Mouse (Mus musculus) kidney, postnatal 14 days (tissue): ENCODE data around the gene Frmd8.
"Not testable (repeated sequence)": the region's sequence is repeated elsewhere in the genome, so short reads cannot be mapped to it uniquely, and the experiment has no call there.

Source experiments
- DNase-seq: peaks from one replicate; pipeline ENCODE4 v3.0.0; 2022; ENCODE audit warnings: mixed read lengths

Gene Frmd8

DNA sequence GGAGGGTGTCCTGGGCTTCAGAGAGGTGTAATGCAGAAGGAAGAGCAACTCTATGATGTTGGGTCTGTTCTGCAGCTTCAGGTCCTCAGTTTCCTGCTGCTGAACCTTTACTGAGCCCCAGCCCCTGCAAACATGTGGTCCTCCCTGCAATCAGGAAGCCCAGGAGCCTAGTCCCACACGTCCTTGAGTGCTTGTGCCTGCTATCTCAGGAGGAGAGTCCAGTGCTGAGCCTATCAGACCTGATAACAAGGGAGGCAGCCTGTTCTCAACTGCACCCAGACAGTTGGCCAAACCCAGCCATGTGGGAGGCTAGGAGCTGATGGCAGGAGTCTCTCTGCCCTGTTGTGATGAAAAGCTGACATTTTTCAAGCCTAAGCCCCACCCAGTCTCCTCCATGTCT, 8.9 kb upstream of the Frmd8 start:
- DNase-seq = no peak

DNA sequence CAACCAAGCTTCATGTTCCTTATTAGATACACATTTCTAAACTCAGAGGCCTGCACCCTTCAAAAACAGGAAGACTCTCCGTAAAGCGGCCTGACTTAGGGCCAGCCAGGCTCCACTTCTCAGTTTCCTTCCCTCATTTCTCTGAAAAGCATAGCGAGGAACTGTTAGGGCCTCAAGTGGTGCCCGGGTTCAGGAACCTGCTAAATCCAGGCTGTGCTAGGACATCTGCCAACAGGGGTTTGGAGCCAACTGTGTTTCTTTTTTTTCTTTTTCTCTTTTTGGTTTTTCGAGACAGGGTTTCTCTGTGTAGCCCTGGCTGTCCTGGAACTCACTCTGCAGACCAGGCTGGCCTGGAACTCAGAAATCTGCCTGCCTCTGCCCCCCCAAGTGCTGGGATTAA, 7.0 kb upstream of the Frmd8 start:
- DNase-seq = not testable (repeated sequence)

- peak; percentile 58 for DNase-seq
Observed at GRCm38 (mm10) chr19:5881155-5881554, 6.1 kb upstream of the Frmd8 start.

- no peak for DNase-seq
Observed at GRCm38 (mm10) chr19:5879735-5880134, 4.7 kb upstream of the Frmd8 start.

GRCm38 (mm10) chr19:5878916-5879315, 3.8 kb upstream of the Frmd8 start:
- no peak for DNase-seq

- peak; percentile 91 for DNase-seq
Observed at GRCm38 (mm10) chr19:5878362-5878722, 3.3 kb upstream of the Frmd8 start.

GRCm38 (mm10) chr19:5877618-5878361, 2.7 kb upstream of the Frmd8 start, which contains the start of gene Slc25a45:
TSS of gene Slc25a45 (plus strand) at chr19:5877808.
- DNase-seq = peak; percentile 86

GRCm38 (mm10) chr19:5874391-5874968, 594 bp downstream of the Frmd8 start:
- no peak for DNase-seq

GRCm38 (mm10) chr19:5872931-5873556, 2.0 kb downstream of the Frmd8 start:
- no peak for DNase-seq

GRCm38 (mm10) chr19:5872528-5872927, 2.5 kb downstream of the Frmd8 start:
- no peak for DNase-seq

DNA sequence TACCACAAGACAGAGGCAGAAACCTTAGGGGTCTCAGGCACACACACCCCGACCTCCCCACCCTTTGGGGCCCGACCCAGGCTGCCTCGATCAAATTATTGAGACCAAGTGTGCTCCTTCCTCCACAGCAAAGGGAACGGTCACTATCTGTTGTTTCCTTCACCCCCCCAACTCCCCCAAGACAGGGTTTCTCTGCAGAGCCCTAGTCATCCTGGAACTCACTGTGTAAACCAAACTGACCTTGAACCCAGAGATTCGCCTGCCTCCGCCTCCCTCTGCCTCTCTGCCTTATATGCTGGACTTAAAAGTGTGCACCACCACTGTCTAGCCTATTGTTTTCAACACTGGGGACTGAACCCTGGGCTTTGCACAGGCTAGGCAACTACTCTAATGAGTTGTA, 3.4 kb downstream of the Frmd8 start:
- DNase-seq = no peak

DNA sequence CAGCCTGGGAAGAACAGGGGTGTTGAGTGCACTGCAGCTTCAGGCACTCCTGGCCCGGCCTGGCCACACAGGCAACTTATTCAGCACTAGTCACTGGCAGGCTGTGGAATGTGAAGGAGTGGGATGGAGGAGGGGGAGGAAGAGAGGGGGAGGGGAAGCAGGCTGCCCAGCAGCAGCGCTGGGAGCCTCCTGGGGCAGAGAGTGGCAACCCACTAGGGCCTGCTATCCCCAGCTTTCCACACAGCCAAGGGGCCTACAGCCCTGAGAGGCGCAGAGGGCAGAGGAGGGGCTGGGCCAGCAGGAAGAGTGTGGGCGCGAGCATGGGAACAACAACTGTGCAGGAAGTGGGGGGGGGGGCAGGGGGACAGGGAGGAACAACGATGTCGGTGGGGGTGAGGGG, 3.8 kb downstream of the Frmd8 start:
- DNase-seq = peak; percentile 59

GRCm38 (mm10) chr19:5868096-5868495, 7.0 kb downstream of the Frmd8 start:
- no peak for DNase-seq

- no peak for DNase-seq
Observed at GRCm38 (mm10) chr19:5864710-5865398, 10.2 kb downstream of the Frmd8 start.

DNA sequence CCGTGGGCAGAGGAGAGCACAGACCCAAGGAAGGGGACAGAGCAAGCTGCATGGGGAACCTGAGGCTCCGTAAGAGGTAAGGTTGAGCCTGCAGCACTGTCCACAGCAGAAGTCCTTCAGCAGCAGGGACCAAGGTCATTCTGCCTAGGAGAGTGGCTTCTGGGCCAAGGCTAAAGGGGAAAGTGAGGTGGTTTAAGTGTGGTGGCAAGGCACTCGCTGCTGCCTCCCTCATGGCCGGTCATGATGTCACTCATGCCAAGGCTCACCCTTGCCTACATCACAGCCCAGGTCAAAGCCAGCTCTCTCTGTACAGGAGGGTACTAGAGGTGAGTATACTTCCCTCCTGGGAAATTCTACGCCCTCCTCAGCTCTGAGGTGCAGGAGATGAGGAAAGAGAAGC, 11.3 kb downstream of the Frmd8 start:
- no peak for DNase-seq

GRCm38 (mm10) chr19:5862335-5863085, 12.6 kb downstream of the Frmd8 start:
- DNase-seq = no peak

DNA sequence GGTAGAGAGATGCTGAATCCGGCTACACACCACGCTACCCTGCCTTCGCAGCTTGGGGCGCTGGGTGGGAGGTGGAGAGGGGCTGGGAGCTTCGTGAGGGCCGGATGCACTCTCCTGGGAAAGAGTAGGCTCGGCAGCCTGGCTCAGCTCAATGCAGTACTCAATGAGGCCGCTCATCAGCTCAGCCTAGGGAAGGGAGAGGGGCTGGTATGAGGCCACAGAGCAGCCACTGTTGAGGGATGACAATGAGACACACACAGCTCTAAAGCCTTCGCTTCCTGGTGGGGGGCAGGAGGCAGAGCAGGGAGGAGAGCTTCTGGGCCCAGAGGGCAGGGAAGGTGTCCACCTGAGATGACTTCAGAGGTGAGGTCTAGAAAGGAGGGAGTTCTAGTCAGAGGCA, 18.5 kb downstream of the Frmd8 start:
- no peak for DNase-seq

DNA sequence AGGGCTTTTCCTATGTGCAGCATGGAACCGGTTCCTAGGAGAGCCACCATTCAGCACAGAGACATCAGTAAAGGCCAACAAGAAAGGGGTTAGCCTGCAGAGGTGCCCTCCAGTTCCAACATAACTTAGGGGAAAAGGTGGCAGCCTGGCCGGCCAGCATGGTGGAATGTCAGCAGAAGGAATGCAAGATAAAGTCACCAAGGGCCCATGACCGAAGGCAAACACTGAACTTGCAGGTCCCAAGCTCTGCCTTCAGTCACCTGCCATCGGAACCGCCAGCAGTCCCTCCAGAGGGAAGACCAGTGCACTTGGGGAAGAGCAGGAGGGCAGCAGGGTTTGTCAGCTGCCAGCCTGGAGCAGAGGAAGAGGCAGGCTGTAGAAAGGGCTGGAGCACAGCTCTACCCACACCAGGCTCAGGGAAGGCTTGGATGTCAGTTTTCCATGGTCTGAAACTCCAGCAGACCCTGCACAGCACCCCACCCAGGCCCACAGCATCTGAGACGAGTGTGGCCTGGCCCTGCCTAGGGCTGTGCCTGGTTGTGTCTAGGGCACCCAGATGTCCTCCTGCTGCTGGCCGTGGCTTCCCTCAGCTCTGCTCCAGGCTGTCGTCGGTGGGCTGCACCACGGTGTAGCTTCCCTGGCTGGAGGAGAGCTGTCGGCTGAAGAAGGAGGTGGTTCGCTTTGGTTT, 22.9 kb downstream of the Frmd8 start:
- DNase-seq = no peak

- no peak for DNase-seq
Observed at GRCm38 (mm10) chr19:5851481-5851971, 23.5 kb downstream of the Frmd8 start.

DNA sequence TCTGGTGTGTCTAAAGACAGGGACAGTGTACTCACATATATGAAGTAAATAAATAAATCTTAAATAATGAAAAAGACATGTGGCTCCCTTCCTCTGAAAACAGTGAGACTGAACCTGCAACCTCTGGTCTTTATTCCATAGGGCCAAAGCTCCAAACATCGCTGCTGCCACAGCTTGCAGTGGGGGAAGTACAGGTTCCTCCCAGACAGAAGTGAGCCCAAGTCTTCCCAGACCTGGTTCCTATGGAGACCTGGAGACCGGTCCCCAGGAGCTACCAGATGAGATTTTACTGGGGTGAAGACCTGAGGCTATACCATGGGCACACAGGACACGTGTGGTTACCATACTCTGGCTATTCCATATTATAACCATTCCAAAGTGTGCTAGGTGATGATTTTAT, 24.2 kb downstream of the Frmd8 start:
- DNase-seq = no peak

DNA sequence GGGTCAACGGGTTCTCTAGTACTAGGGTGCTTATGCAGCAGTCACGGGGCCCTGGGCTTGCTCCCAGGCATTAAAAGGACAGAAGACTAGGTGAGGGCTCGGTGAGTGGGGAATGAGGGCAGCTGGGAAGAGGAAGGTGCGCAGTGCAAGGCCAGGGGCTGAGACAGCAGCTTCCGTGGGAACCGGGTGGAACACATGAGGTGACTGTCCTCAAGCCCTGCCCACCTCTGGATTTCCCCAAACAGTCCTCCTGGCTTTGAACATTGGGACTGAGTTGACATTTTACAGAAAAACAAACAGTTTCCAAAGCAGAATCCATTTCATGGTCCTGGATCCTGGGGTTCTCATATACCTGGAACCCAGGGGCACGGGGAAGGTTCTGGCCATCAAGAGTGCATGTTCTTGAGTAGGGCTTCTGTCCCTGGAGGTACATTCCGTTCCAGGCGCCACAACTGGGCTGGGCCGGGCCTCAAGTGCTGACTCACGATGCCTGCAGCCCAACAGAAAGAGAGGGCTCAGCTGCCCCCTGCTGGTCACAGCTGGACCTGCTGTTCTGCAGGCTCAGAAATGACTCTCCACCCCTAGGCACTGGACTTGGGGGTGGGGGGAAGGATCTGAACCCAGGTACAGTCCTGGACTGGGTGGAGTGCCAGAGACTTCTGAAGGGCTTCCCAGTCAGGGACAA, 25.1 kb downstream of the Frmd8 start:
- DNase-seq = peak; percentile 97
